Mouse (Mus musculus) fibroblast of lung, adult 2 months (primary cell): Measurements from ENCODE around the gene Capg.

ENCODE experiments used
- DNase-seq: peaks from one replicate; pipeline ENCODE4 v3.0.0-alpha.2; 2011; ENCODE audit warnings: low read depth

Gene Capg

DNA sequence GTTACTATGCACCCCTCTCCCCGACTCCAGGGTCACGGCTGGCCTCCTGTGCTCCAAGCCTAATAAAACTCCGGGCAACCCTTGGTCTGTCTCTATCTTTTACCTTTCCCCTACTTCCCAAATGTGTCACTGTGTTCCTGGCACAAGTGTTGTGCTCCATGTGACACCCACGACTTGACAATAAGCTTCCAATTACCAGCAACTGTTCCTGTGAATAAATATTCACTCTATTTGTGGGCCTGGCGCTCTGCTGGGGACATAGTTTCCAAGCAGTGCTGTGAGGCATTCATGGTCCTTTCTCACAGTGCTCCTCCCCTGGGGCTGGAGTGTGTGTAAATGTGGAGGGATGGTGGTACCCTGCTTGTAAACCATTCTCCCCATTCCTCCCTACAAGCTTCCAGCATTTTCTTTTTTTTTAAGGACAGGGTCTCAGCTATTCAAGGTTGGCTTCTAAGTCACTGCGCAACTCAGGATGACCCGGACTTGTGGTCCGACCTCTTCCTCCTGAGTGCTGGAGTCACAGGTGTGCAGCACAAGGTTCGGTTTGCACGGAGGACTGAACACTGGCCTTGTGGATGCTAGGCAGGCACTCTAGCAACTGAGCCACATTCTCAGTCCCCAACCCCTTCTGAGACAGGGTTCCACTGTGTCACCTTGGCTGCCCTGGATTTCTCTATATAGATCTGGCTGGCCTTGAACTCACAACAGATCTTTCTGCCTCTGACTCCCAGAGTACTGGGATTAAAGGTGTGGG, 26.6 kb downstream of the Capg start:
- no peak for DNase-seq

DNA sequence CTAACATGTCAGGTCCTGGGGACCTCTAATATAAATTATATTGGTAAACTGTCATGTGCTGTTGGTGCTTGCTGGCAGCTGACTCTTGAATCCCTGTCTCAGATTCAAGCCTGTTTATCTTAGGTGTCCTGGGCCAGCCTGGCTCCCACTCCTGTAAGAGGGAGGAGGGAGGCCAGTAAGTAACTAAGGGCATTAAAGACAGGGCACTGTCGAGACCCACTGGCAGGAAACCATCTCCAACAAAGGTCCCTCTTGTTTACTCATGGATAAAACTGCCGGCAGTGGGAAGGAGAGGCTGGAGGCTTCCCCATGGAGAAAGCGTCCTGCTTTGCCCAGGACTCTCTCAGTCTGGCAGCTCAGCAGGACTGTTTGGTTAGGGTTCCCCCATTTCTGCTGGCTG, 27.6 kb downstream of the Capg start:
- DNase-seq, result no peak

DNA sequence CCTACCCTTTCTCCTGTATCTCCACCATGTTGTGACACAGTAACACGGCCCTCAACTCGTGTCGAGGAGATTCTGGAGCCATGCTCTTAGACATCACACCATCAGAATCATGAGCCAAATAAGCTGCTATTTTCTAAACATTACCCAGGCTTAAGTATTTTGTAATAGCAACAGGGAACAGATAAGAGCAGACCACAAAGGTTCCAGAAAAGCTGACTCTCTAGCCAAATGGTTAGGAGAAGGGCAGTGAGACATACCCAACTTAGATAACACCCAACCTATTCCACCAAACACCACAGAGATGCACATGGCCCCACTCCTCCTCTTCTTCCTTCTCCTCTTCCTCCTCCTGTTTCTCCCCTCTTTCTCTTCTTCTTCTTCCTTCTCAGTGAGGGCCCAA, 31.9 kb downstream of the Capg start:
- DNase-seq, result no peak

DNA sequence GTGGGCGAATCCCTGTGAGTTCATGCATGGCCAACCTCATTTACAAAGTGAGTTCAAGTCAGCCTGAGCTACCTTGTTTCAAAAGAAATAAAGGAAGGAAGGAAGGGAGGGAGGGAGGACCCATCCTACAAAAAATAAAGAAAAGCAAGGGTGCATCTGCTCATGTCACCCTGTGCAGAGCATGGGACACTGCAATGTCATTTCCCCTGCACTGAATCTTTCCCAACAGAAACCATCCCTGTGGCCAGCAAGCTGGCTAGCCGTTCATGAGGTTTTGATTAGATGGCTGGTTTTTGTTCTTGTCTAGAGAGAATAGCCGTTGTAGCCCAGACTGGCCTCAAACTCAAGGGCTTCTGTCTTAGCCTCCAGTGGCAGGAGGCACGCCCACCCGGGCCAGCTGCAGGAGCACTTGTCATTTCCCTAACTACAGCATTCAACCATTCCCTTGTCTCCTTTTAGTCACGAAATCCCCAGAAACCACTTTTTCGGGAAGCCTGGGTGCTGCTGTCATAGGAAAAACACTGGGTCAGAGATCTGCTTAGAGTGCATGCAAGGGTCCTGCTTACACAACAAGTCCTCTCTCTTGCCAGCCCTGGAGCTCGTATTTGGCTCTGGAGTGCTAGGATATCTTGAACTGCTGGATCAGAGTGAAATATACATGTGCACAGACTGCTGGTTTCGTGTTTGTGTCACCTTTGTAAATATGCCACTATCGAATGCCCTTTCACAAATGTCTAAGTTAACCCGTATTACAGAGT, 37.6 kb downstream of the Capg start:
- DNase-seq, result no peak

DNA sequence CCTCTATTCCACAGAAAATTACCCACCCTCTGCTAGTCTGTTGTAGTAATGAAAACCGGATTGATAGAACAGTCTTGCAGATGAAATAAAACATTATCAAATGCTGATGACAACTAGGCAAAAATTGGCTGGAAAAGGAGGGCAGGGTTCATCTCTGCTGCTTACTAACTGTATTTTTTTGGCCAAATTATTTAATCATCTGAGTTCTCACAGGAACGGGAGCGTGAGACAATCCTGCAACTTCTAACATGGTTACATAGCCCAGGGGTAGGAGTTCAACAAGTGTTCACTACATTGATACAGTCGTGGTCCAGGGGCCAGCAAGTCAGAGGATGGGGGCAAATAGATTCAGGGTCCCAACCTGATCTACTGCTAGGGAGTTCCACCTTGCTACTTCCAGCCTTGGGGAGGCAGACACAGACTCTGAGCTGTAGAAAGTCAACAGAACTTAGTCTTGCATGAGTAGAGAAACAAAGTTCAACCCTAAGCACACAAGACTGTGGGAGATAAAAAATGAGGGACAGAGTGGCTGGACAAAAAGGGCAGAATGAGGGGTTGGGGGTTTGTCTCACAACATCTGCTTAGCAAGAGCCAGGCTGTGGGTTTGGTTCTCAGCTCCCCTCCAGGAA, 39.1 kb downstream of the Capg start:
- no peak for DNase-seq

DNA sequence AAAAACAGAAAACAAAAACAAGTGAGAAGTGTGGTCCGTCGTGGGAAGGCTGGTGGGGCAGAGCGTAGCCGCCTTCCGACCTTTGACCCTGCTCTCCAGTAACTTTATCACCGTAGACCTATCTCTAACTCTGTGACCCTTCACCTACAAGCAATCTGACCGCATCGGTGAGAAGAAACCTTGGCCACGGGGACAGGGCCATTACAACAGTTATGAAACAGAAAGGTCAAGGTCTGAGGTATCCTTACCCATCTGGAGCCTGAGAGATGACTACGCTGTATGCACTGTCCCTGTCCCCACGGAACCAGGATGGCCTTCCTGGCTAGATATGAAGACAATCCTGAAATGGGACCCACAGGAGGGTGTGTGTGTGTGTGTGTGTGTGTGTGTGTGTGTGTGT, 40.0 kb downstream of the Capg start:
- no peak for DNase-seq

DNA sequence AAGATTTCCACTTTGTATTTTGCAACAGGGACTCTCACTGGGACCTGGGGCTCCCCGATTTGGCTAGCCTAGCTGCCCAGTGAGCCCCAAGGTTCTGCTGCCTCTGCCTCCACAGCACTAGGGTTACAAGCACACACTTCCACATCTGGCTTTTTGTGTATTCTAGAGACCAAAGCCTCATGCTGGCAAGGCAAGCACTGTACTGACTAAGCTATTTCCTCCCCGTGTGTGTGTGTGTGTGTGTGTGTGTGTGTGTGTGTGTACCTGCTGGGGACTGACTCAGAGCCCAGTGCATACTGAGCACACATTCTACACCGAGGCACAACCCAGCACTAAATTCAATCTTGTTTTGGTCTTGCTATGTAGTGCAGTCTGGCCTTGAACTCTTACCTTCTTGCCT, 42.5 kb downstream of the Capg start:
- no peak for DNase-seq

DNA sequence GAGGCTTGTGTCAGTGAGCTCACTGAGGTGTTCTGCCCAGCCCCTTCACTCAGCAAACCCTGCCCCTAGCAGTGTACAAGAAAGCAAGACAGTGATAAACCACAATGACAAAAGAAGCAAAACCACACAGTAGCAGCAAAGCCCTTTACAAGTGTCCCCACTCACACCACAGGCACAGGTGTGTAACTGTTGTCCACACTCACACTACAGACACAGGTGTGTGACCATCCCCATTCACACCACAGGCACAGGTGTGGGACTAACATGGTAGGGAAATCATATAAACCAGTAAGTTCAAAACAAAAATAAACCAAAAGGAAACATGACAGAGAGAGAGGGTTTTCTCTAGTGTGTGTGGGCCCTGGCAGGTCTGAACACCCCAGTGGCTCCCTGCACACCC, 44.1 kb downstream of the Capg start:
- DNase-seq, result no peak

DNA sequence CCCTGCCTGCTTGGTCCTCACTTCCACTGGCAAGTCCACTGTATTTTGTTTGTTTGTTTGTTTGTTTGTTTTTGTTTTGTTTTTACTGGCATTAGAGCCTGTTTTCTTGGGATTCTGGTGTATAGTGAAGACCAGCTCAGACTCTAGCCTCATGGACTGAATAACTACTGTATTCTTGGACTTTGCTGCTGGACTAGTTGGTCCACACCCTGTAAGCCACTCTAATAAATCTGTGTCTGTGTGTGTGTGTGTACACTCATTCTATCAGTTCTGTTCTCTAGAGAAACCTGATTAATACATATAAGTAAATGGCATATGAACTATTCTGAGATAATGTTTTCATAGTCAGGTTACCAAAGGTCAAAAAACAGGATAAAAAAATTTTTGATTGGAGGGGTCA, 45.9 kb downstream of the Capg start:
- no peak for DNase-seq

DNA sequence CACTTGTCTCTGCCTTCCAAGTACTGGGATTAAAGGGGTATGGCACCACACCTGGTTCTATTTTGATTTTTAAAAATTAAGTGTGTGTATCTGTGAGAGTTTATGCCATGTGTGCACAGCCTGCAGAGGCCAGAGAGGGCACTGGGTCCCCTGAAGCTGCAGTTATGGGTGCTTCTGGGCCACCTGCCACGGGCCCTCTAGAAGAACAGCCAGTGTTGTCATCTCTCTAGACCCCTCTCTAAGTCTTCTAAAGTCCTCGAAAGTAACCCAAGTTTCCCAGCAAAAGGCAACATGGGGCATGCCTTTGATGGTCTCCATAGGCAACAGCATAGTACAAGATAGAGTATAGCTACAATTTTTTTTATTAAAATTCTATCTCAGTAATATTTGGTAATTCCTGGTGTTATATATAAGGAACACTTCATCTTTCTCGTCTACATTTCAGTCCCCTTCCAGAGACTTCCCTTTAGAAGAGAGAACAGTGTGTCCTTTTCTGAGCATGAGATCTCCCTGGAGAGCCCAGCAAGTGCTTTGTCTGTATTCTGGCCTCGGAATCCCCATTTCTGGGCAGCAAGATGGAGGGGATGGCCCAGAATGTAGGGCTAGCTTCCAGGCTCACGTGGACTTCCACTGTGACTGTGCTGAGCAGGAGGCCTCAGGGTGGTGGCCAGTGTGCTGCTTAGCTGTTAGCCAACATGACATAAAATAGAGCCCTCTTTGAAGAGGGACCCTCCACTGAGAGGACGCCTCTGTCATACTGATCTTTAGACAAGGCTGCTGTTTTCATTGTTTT, 49.0 kb downstream of the Capg start:
- no peak for DNase-seq

DNA sequence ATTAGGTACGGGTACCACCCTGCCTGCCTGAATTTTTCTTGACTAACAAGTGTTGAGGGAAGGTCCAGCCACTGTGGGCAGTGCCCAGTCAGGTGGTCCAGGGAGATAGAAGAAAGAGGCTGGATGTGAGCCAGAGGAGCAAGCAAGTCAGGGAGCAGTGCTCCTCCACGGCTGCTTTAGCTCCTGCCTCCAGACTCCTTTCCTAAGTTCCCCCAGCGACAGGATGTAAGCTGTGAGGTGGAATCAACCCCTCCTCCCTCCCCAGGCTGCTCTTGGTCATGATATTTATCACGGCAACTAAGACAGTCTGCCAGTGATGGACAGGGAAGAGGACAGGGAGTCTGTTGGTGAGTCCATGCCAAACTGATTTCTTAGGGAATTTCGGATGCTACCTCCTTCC, 49.7 kb downstream of the Capg start:
- no peak for DNase-seq

DNA sequence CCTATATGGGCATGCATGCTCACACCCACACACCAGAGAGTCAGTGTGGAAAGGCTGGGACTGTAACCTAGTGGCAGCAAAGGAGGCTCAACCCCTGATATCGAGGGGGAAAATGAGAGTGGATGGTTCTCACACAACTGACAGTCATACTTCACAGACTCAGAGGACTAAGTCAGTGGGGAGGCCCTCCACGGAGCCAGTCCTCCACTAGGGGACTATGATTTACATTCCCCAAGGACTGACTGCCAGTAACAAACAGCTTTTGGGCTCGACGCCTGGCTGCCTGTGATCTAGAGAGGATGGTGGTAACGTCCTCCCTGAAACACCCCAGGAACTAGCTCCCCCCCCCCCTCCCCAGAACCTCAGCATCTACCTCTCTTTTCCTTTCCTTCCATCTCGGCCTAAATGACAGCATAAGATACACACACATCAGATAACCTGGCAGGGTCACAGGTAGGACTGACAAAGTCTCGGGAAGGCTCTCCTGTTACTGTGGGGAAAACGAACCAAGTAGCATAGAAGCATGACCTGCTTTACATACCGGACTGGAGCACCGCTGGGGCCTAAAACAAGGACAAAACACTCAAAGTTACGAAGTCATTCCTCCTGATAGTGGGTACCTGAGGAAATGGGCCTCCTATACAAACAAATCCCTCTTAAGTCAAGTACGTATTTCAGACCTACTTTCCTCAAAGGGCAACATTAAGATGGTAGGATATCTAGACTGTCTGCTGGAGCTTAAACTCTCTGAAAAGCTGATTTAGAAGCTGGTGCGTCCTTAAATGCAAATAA, 53.1 kb downstream of the Capg start:
- DNase-seq, result no peak

DNA sequence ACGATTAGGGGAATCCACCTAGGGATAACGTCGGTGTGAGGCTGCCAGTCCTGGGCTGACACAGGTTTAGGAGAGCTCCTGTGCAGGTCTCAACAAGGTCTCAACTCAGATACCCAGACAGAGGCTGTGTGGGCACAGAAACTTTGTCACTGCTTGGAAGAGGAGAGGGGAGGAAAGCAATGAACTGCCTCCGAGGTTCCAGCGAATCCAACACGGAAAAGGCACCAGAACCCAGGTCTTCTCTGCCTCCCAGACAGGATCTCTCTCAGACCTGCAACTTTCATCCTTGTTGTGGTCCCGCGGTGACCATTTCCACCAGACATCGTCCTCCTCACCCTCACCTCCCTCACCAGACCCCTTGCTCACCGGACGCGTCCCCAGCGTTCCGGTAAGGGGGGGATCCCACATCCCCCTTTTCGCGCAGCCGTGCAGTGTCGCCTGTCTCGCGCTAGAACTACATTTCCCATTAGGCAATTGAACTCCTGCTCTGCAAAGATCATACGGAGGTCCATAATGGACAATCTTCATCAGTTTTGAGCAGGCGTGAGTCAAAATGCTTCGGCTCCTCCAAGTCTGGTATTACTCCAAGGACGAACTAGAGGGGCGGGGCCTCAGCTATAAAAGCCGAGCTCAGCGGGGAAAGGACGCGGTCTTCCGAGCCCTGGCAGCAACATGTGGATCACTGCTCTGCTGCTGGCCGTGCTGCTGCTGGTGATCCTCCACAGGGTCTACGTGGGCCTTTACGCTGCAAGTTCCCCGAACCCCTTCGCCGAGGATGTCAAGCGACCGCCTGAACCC, 54.0 kb downstream of the Capg start, which contains the start of the genes Elmod3 and Retsat:
Gene Elmod3, minus strand, starts transcription at position 458 of the 798 bp plus-strand sequence.
Gene Retsat, plus strand, starts transcription at position 520 of the 798 bp plus-strand sequence.
- DNase-seq, result peak; percentile 93

DNA sequence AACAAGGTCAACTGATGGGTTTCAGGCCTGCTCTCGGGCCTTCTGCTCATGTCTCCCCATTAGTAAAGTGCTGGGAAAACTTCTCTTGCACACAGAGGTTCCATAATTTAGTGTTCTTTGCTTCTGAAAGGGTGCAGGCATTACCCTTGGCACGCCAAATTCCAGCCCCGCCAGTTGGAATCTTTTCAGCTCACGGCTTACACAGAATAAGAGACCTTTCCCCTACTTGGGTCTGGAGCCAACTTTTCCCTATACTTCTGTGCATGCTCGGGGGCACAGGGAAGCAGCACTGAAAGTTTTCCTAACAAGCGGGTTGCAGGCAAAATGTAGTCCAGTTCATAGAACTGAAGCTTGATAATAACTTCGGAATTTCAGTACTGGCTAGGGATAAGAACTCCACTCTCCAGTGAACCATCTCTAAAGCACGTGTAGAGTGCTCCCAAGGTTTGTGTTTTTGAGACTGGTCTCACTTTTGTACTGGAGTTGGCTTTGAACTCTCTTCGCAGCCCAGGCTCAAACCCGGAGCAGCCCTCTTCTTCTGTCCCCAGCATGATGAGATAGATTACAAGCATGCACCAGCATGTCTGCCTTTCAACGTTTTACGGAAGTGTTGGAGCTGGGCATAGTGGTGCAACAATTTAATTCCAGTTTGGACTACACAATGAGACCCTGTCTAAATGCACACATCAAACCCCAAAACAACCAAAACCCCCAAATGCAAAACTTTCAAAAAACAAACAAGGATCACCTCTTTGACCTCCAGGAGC, 54.8 kb downstream of the Capg start:
- no peak for DNase-seq

DNA sequence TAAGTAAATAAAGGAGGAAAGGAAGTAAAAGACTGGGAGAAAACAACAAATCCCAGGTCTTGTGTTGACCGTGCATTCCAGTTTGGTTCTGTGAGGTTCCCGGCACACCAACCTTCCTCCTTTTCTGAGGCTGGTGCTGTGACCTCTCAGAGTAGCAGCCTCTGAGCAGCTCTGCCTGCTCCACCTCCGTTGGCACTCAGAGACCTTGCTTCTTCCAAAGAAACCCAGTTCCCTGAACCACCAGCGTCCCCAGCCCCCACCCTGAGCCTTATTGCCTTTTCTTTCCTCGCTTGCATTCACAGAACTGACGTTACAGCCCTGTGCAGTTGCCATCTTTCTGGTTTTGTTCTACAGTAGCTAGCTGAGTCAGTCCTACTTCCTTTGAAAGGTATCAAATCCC, 56.0 kb downstream of the Capg start:
- no peak for DNase-seq

DNA sequence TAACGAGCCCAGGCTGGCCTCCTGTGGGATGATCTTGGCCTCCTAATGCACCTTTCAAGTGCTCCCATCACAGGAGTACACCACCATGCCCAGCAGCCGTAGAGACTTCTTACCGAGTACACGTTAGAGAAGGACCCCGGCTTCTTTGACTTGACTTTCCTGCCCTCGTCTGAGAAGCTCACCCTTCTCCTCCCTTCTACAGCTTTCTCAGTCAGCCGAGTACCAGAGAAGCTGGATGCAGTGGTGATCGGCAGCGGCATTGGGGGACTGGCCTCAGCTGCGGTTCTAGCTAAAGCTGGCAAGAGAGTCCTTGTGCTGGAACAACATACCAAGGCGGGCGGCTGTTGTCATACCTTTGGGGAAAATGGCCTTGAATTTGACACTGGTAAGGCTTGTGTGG, 56.6 kb downstream of the Capg start:
- no peak for DNase-seq

DNA sequence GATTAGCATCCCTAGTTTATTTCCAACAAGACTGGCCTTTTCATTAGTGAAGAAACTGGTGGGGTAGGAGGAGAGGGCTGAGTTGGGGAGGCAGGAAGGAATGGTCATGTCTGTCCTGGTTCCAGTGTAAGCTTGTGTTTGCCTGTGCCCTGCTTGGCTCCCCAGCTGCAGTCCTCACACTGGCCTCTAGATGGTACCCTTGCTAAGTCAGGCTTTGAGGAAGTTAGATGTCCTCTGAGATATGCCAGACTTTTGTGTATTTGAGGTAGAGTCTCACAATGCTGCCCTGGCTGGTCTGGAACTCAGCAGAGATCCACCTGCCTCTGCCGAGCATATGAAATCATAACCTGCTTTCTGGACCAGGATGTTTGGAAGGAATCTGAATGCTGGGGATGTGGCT, 57.5 kb downstream of the Capg start:
- peak; percentile 48 for DNase-seq

DNA sequence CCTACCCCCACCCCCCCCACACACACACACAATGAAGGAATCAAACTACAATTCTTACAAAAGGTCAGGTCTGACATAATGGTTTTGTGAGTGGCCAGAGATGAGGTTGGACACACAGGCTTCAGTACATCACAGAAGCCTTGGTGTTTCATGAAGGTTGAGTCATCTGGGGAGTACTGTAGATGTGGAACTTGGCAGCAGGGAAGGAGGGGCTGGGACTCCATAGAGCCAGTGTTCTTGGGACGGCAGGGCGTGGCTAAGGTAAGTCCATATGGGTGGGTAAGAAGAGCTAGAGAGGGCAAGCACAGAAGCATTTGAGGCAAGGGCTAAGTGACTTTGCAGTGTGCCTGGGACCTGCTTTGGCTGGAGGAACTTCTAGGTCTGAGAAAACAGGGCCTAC, 59.9 kb downstream of the Capg start:
- no peak for DNase-seq

DNA sequence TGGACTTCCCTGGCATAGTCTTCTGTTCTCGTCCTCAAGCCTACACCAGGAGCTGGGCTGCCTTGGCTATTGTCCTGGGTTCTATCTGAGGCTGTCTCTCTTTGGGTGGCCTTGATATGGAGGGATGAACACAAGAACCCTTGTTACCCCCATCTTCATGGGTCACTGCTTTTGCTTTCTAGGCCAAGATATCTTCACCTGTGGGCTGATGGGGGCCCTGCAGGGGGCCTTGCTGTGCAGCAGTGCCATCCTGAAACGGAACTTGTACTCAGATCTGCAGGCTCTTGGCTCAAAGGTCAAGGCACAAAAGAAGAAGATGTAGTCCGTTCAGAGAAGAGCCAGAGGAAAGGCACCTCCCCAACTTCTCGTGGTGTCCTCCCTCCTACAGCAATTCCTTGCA, 62.9 kb downstream of the Capg start:
- DNase-seq, result no peak

DNA sequence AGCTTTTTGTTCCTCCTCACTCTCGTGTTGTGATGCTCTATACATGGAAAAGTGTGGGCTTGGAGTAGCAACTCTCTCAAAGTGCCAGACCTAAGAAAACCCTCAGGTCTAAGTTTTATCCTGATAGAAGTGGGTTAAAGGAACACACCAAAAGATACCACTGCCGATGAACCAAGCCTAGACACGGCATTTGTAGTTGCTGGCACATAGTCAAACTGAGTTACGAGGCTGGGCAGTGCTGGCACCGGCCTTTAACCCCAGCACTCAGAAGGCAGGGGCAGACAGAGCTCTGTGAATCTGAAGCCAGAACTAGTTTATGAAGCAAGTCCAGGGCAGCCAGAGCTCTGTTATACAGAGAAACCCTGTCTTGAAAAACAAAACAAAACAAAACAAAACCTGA, 63.5 kb downstream of the Capg start:
- DNase-seq, result no peak
